Mouse (Mus musculus): ENCODE measurements around the gene Plcl2. TPM values are rescaled to one million over a fixed set of nuclear protein-coding genes. Genes with fewer than 3 reads are reported as not detected.

Gene Plcl2
- polyA plus RNA-seq, 1 experiment, result 11.4 TPM

GRCm38 (mm10) chr17:50471230-50471629 lies 38.0 kb upstream of the Plcl2 start:
- no peaks in the 10 kb centered on the region for H3K27me3 ChIP-seq (ENCODE audit: control insufficient read depth, insufficient read depth, low read length)
- H3K36me3 ChIP-seq (ENCODE audit: control insufficient read depth, insufficient read depth, low read length), result no peaks in the 10 kb centered on the region
- peak; percentile 60 for DNase-seq
- H3K27ac ChIP-seq (ENCODE audit: control insufficient read depth, insufficient read depth, low read length), result peak overlapping the region; percentile 85
- 5% methylated on average over 3 of the region's 3 CpGs for WGBS
- H3K4me3 ChIP-seq (ENCODE audit: control insufficient read depth, insufficient read depth, low read length), result no peak overlapping the region
- TF ChIP-seq POLR2A (IDR thresholded peaks at IDR 0.05; ENCODE audit: control insufficient read depth, extremely low read depth, insufficient read depth, low read length, poor library complexity) (no peak), CTCF (IDR thresholded peaks at IDR 0.05; ENCODE audit: borderline replicate concordance, control insufficient read depth, extremely low read depth, insufficient read depth, low read length, poor library complexity) (no peak)
- H3K4me1 ChIP-seq (replicated peaks; ENCODE audit: control insufficient read depth, insufficient read depth, low read length), result peaks cover 12% of the 10 kb centered on the region

- DNase-seq, result no peak
- Histone ChIP-seq H3K4me3 (ENCODE audit: control insufficient read depth, insufficient read depth, low read length) (no peak overlapping the region), H3K36me3 (ENCODE audit: control insufficient read depth, insufficient read depth, low read length) (no peaks in the 10 kb centered on the region), H3K27me3 (ENCODE audit: control insufficient read depth, insufficient read depth, low read length) (no peaks in the 10 kb centered on the region), H3K27ac (ENCODE audit: control insufficient read depth, insufficient read depth, low read length) (no peak overlapping the region), H3K4me1 (replicated peaks; ENCODE audit: control insufficient read depth, insufficient read depth, low read length) (no peaks in the 10 kb centered on the region; the same call in 1 of the 2 replicates)
- TF ChIP-seq POLR2A (IDR thresholded peaks at IDR 0.05; ENCODE audit: control insufficient read depth, extremely low read depth, insufficient read depth, low read length, poor library complexity), result no peak
- TF ChIP-seq CTCF (IDR thresholded peaks at IDR 0.05; ENCODE audit: borderline replicate concordance, control insufficient read depth, extremely low read depth, insufficient read depth, low read length, poor library complexity), result no peak
- WGBS, result 94% methylated on average over 4 of the region's 4 CpGs
These were observed 31.9 kb upstream of the Plcl2 start for GRCm38 (mm10) chr17:50477277-50477676.

- Histone ChIP-seq H3K4me1 (replicated peaks; ENCODE audit: control insufficient read depth, insufficient read depth, low read length) (peaks cover 16% of the 10 kb centered on the region), H3K4me3 (ENCODE audit: control insufficient read depth, insufficient read depth, low read length) (no peak overlapping the region), H3K27ac (ENCODE audit: control insufficient read depth, insufficient read depth, low read length) (no peak overlapping the region), H3K27me3 (ENCODE audit: control insufficient read depth, insufficient read depth, low read length) (no peaks in the 10 kb centered on the region), H3K36me3 (ENCODE audit: control insufficient read depth, insufficient read depth, low read length) (no peaks in the 10 kb centered on the region)
- TF ChIP-seq POLR2A (IDR thresholded peaks at IDR 0.05; ENCODE audit: control insufficient read depth, extremely low read depth, insufficient read depth, low read length, poor library complexity) (no peak), CTCF (IDR thresholded peaks at IDR 0.05; ENCODE audit: borderline replicate concordance, control insufficient read depth, extremely low read depth, insufficient read depth, low read length, poor library complexity) (no peak)
- DNase-seq, result no peak
- WGBS, result 95% methylated on average over 7 of the region's 7 CpGs
These were observed 28.3 kb upstream of the Plcl2 start for GRCm38 (mm10) chr17:50480867-50481266.

GRCm38 (mm10) chr17:50483700-50484099 lies 25.5 kb upstream of the Plcl2 start:
- WGBS, result 15% methylated on average over 7 of the region's 7 CpGs
- Histone ChIP-seq H3K27me3 (ENCODE audit: control insufficient read depth, insufficient read depth, low read length) (no peaks in the 10 kb centered on the region), H3K4me1 (replicated peaks; ENCODE audit: control insufficient read depth, insufficient read depth, low read length) (peaks cover 18% of the 10 kb centered on the region), H3K4me3 (ENCODE audit: control insufficient read depth, insufficient read depth, low read length) (no peak overlapping the region), H3K27ac (ENCODE audit: control insufficient read depth, insufficient read depth, low read length) (0 out of 2 replicates have a peak overlapping the region, but pooled peaks have one; percentile 58), H3K36me3 (ENCODE audit: control insufficient read depth, insufficient read depth, low read length) (no peaks in the 10 kb centered on the region)
- no peak for TF ChIP-seq CTCF (IDR thresholded peaks at IDR 0.05; ENCODE audit: borderline replicate concordance, control insufficient read depth, extremely low read depth, insufficient read depth, low read length, poor library complexity)
- no peak for TF ChIP-seq POLR2A (IDR thresholded peaks at IDR 0.05; ENCODE audit: control insufficient read depth, extremely low read depth, insufficient read depth, low read length, poor library complexity)
- DNase-seq, result peak; percentile 65

GRCm38 (mm10) chr17:50484981-50485380 lies 24.2 kb upstream of the Plcl2 start:
- peak overlapping the region; percentile 30; the same call in 1 of the 2 replicates for H3K27ac ChIP-seq (ENCODE audit: control insufficient read depth, insufficient read depth, low read length)
- H3K4me1 ChIP-seq (replicated peaks; ENCODE audit: control insufficient read depth, insufficient read depth, low read length), result peaks cover 18% of the 10 kb centered on the region
- no peak overlapping the region for H3K4me3 ChIP-seq (ENCODE audit: control insufficient read depth, insufficient read depth, low read length)
- H3K27me3 ChIP-seq (ENCODE audit: control insufficient read depth, insufficient read depth, low read length), result no peaks in the 10 kb centered on the region
- peak; percentile 40 for DNase-seq
- no peak for TF ChIP-seq CTCF (IDR thresholded peaks at IDR 0.05; ENCODE audit: borderline replicate concordance, control insufficient read depth, extremely low read depth, insufficient read depth, low read length, poor library complexity)
- TF ChIP-seq POLR2A (IDR thresholded peaks at IDR 0.05; ENCODE audit: control insufficient read depth, extremely low read depth, insufficient read depth, low read length, poor library complexity), result no peak
- no peaks in the 10 kb centered on the region for H3K36me3 ChIP-seq (ENCODE audit: control insufficient read depth, insufficient read depth, low read length)
- 5% methylated on average over 5 of the region's 5 CpGs for WGBS

GRCm38 (mm10) chr17:50487058-50487618 lies 22.1 kb upstream of the Plcl2 start:
- 93% methylated on average over 1 of the region's 1 CpGs for WGBS

More at GRCm38 (mm10) chr17:50487058-50487618, 22.1 kb upstream of the Plcl2 start:
- DNase-seq, result no peak
- Histone ChIP-seq H3K36me3 (ENCODE audit: control insufficient read depth, insufficient read depth, low read length) (no peaks in the 10 kb centered on the region), H3K4me1 (replicated peaks; ENCODE audit: control insufficient read depth, insufficient read depth, low read length) (peaks cover 18% of the 10 kb centered on the region), H3K27ac (ENCODE audit: control insufficient read depth, insufficient read depth, low read length) (no peak overlapping the region), H3K4me3 (ENCODE audit: control insufficient read depth, insufficient read depth, low read length) (no peak overlapping the region), H3K27me3 (ENCODE audit: control insufficient read depth, insufficient read depth, low read length) (no peaks in the 10 kb centered on the region)
- TF ChIP-seq POLR2A (IDR thresholded peaks at IDR 0.05; ENCODE audit: control insufficient read depth, extremely low read depth, insufficient read depth, low read length, poor library complexity), result no peak
- TF ChIP-seq CTCF (IDR thresholded peaks at IDR 0.05; ENCODE audit: borderline replicate concordance, control insufficient read depth, extremely low read depth, insufficient read depth, low read length, poor library complexity), result no peak
